Mouse (Mus musculus) layer of hippocampus, postnatal 14 days (tissue): Measurements from ENCODE around the gene Dtnbp1. TPM values are rescaled to one million over a fixed set of nuclear protein-coding genes. Genes with fewer than 3 reads are reported as not detected.

Experiments
- DNase-seq, 2 experiments: peaks; one replicate each; pipeline ENCODE4 v3.0.0; 2021 to 2022; ENCODE audit warnings: low spot score in 2 of 2, mixed read lengths in 1 of 2
- total RNA-seq, 2 experiments: library from RNA; stranded (reverse); gene quantifications; 2 replicates each; pipeline ENCODE4 v1.2.3; 2021

Dtnbp1 gene
- total RNA-seq, 2 experiments from 2014 or later, result 72.4 to 75.9 TPM

- no peak for DNase-seq
Observed at GRCm38 (mm10) chr13:44952393-44953086, 49.4 kb downstream of the Dtnbp1 start.

- DNase-seq, result no peak
Observed at GRCm38 (mm10) chr13:44948320-44949250, 53.4 kb downstream of the Dtnbp1 start.

- peak; percentile 49 to 59 for DNase-seq
Observed at GRCm38 (mm10) chr13:44946880-44947635, 54.9 kb downstream of the Dtnbp1 start.

- DNase-seq, result peak in 1 of 2 experiments; percentile 33
Observed at GRCm38 (mm10) chr13:44943618-44944017, 58.3 kb downstream of the Dtnbp1 start.

GRCm38 (mm10) chr13:44939326-44940035, 62.5 kb downstream of the Dtnbp1 start:
- DNase-seq, result no peak

GRCm38 (mm10) chr13:44937681-44938080, 64.3 kb downstream of the Dtnbp1 start:
- no peak for DNase-seq

GRCm38 (mm10) chr13:44933575-44933974, 68.4 kb downstream of the Dtnbp1 start:
- no peak for DNase-seq

GRCm38 (mm10) chr13:44932307-44933264, 69.4 kb downstream of the Dtnbp1 start:
- no peak for DNase-seq

GRCm38 (mm10) chr13:44926311-44926710, 75.6 kb downstream of the Dtnbp1 start:
- DNase-seq, result no peak

- DNase-seq, result no peak
Observed at GRCm38 (mm10) chr13:44925173-44925572, 76.8 kb downstream of the Dtnbp1 start.

GRCm38 (mm10) chr13:44924042-44924441, 77.9 kb downstream of the Dtnbp1 start:
- DNase-seq, result no peak

- no peak for DNase-seq
Observed at GRCm38 (mm10) chr13:44921721-44922120, 80.2 kb downstream of the Dtnbp1 start.

GRCm38 (mm10) chr13:44921095-44921494, 80.9 kb downstream of the Dtnbp1 start:
- peak; percentile 39 to 81 for DNase-seq

- peak in 1 of 2 experiments; percentile 60 for DNase-seq
Observed at GRCm38 (mm10) chr13:44918269-44918668, 83.7 kb downstream of the Dtnbp1 start.

- DNase-seq, result no peak
Observed at GRCm38 (mm10) chr13:44917202-44917601, 84.7 kb downstream of the Dtnbp1 start.

- DNase-seq, result no peak
Observed at GRCm38 (mm10) chr13:44915945-44916344, 86.0 kb downstream of the Dtnbp1 start.

- no peak for DNase-seq
Observed at GRCm38 (mm10) chr13:44915382-44915781, 86.6 kb downstream of the Dtnbp1 start.

GRCm38 (mm10) chr13:44913560-44913959, 88.4 kb downstream of the Dtnbp1 start:
- DNase-seq, result no peak

GRCm38 (mm10) chr13:44912851-44913250, 89.1 kb downstream of the Dtnbp1 start:
- DNase-seq, result peak in 1 of 2 experiments; percentile 47

- no peak for DNase-seq
Observed at GRCm38 (mm10) chr13:44908790-44909189, 93.2 kb downstream of the Dtnbp1 start.
